Mouse (Mus musculus) skeletal muscle tissue, adult 2 months (tissue): ENCODE measurements around the gene Jmjd7.

Experiments
- DNase-seq: peaks from one replicate; pipeline ENCODE4 v3.0.0-alpha.2; 2012; ENCODE audit warnings: low read depth, low spot score

Jmjd7 gene

GRCm38 (mm10) chr2:120058818-120059217 is 31.5 kb downstream of the Jmjd7 start:
- DNase-seq = peak; percentile 43

- DNase-seq = no peak
Observed at GRCm38 (mm10) chr2:120059466-120059865, 32.2 kb downstream of the Jmjd7 start.

GRCm38 (mm10) chr2:120060190-120060589 is 32.9 kb downstream of the Jmjd7 start:
- DNase-seq = peak; percentile 36

DNA sequence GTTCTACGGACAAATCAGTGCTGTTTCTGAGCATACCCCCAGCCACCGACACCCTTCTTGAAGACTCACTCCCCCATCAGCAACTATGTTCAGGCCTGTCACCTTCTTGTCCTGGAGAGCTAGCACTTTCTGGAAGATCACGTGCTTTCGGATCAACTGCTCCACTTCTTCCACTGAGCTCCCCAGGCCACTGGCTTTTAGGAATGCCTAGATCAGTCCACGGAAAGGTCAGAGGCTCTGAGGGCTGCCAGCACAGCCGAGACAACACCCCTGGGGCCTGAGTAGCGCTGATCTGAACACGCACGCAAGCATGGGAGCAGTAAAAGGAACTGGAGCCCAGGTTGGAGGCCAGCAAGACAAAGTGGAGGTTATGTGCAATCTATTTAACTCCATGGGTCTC is 33.4 kb downstream of the Jmjd7 start:
- peak; percentile 68 for DNase-seq

GRCm38 (mm10) chr2:120062248-120062647 is 35.0 kb downstream of the Jmjd7 start:
- no peak for DNase-seq

DNA sequence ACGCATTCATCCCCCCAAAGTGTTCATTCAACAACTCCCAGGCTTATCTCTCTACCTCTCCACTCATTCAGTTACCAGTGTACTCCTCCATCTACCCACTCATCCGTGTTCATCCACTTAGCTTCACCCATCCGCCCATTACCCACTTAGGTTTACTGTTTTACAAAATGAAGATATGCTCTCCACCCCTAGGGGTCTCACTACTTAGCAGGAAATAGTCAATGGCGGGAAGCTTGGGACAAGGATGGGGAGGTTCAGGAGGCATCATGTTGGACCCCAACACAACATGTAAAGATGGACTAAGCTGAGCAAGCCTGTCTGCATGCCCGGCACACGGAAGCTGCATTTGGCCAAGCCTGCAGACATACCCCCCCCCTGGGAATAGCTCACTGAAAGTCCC is 37.4 kb downstream of the Jmjd7 start:
- DNase-seq = no peak

DNA sequence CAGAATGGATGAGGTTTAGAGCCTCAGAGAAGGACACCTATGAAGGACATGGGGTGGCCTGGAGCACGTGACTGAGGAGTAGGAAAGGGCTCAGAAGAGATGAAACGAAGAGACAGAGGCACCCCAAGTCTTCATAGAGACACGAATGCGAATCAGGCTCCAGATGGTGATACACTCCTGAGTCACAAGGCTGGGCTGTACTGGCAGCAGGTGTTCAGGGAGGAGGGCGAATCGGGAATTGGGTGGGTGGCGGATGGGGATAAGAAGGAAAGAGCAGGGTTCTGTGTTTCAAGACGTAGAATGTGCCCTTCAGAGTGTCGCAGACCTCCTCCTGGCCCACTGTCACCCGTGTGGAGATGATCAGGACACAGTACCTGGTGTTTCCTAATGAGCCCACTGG is 38.0 kb downstream of the Jmjd7 start:
- no peak for DNase-seq

DNA sequence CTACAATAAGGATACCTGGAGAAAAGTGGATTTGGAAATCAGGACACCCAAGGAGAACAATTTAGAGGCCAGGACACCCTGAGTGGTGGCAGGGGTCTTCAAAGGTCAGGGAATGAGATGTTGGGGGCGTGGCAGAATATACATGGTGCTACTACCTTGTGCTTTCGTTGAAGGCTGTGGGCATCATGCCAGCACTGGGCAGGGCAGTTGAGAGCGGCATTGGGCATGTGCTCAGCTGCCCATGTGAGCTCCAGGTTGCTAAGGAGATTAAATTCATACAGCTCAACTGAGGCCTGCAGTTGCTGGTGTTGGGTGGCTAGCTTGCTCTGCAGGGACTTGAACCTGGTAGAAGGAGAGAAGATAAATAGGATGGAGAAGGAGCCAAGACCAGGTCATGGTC is 38.9 kb downstream of the Jmjd7 start:
- DNase-seq = no peak

DNA sequence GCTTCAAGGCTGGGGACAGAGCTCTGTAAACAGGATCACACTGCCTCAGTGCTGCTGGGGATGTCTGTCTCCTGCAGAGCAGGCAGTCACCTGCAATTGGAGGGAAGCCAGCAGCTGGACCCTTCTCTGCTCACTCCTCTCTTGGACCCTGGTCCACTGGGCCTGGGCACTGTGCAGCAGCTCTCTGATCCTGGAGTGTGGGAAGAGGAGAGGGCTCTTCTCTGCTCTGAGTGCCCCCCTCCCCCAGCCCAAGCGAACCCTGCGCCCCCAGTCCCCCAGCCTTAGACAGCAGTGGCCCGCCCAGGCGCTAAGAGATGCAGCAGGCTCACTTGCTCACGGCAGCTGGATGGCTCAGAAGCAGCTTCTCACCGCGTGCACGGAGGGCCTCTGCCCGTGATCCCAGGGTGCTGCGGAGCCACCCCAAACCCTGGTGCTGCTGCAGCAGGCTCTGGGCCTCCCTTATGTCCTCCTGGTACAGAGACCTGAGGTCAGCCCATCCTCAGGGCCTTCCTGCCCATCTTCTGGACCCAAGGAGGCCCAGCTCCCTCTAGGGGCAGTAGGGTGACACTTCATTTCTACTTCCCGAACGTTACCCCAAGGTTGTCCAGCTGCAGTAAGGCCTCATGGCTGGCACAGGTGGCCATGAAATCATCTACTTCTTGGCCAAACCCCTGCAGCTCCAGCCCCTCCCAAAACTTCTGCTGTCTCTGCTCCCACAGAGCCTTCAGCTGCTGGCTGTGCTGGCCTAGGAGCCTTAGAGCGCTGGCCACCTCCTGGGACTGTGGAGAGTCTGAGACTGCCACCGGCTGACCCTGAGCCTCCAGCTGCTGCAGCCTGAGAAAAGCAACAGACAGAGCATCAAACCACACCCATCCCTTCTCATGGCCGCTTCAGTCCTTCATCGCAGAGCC is 41.5 kb downstream of the Jmjd7 start:
- peak; percentile 64 for DNase-seq

DNA sequence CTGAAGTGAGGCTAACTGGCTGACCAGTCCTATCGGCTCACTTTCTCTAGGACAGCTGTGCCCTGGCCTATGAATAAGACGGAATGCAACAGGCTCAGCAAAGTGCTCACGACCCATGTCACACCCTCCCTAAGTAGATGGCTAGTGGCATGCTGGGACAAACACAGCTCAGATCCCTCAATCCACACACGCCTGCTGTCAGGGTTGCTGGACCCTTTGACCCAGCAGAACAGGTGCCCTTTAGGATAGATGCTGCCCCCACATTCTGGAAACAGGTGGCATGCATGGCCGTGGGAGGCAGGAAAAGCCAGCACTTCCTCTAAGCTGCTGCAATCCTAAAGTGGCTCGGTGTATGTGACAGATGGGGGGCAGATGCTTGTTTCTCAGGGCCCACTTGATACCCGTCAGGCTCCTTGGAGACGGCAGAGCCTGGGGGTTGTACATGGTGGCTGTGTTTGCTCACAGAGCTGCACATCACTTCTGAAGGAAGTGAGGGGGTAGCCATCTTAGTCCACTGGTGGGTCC is 42.2 kb downstream of the Jmjd7 start:
- DNase-seq = no peak

DNA sequence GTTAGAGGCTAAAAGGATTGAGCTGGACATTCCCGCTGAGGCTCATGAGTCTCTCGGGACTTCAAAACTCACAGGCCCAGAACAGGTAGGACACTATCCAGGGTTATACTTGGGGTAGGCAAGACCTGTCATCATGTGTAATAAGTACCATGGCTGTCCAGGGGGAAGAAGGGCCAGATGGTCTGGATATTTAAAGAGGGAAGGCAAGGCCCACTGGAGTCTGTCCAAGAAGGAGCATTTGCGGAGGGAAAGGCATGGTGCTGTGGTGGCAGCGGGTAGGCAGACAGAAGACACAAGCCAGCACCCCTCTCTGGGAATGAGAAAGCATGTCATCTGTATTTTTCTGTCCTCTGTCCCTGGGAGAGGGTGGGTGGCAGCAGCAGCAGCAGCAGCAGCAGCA is 46.8 kb downstream of the Jmjd7 start:
- DNase-seq = no peak

DNA sequence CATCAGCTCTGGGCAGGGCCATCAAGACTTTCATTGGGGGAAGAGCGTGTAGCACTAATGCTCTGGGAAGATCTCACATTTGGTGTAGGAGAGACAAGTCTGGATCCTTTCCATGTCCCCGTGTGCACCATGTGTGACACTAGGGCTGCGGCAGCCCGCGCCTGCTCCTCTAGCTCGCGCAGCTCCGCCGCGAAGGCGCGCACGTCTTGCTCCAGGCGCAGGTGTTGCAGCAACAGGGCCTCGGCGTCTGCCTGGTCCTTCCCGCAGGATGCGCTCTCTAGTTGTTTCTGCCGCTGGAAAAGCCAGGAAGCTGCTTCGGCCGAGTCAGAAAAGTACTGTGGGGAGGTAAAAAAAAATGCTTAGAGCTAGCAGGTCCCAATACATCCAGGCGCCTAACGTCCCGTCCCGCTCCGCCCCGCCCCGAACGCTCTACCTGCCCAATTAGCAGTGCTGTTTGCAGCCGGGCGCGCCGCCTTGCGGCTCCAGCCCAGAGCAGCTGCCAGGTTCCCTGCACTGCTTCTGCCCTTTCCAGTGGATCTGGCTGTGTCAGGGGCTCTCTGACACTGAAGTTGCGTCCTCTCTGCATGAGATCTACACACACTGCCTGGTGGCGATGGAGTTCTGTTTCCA is 48.9 kb downstream of the Jmjd7 start:
- peak; percentile 35 for DNase-seq
